Mouse (Mus musculus): ENCODE results near the gene Lrrc4.

DNA sequence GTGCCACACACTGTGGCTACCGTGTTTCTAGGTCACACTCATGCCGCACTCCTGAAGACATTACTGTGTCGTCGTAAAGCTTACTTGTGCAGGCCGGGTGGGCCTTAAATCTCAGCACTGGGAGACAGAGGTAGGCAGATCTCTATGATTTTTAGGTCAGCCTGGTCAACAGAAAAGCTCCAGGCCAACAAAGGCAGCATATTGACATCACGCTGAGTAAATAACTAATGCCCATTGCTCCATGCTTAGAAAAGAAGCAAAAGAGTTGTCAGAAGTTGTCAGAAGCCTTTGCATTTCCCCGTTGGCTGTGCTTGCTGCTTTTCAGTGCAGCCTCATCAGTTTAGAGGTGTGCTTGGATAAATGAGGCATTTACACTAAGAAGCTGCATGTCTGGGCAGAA, 94.9 kb downstream of the Lrrc4 start:
- TF ChIP-seq POLR2A (IDR thresholded peaks at IDR 0.05; ENCODE audit: extremely low read depth, insufficient read depth, low read length) (no peak), CTCF (IDR thresholded peaks at IDR 0.05; ENCODE audit: extremely low read depth, insufficient read depth, low read length) (no peak)

Data from cortical plate, adult 2 months (tissue).